11 mouse cellular contexts compared by ENCODE assay signal in the genomic region with DNA sequence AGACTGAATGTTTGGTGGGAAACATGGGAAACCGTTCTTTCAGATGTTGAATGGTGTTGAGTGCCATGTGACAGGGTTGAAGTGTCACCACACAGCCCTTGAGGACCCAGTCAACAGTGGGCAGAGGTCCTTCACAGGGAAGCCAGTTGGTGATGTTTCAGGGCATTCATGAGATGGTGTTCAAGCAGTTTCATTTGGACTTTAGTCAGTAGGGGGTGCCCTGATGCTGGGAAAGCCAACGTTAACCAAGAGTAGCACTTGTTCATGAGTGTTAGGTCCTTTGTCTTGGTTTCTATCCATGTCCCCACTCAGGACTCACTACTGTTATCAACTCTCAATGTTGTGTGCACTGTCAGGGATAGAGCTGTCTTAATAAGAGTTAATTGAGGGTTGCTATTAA. TPM values are rescaled to one million over a fixed set of nuclear protein-coding genes. Genes with fewer than 3 reads are reported as not detected.
DNase-seq lines count a peak whose midpoint lies in the region; ATAC-seq and TF ChIP-seq lines count a peak whose summit lies in the region.
"Had no signal": no experiment of that assay in that cellular context is flagged by ENCODE, and none has a peak within 500 bp of the region (broad histone marks: within the 10 kb centered on the region; RNA-seq: fewer than 3 reads in every experiment).

No protein-coding gene starts in this region.

- 68% methylated on average over 2 of the region's 2 CpGs for WGBS in cerebellum, adult 2 months
- WGBS in forebrain, postnatal 0 days = 72% methylated on average over 2 of the region's 2 CpGs

- H3K9ac ChIP-seq in forebrain, postnatal 0 days = no peak overlapping the region
- H3K9ac ChIP-seq: midbrain, embryonic 15.5 days had no signal

- no peaks in the 10 kb centered on the region for H3K4me1 ChIP-seq in cerebellum, adult 2 months (ENCODE audit: control insufficient read depth, insufficient read depth, low read length)
- H3K4me1 ChIP-seq in forebrain, postnatal 0 days (ENCODE audit: insufficient read depth) = no peaks in the 10 kb centered on the region
- H3K4me1 ChIP-seq: midbrain, embryonic 15.5 days had no signal

- no peak overlapping the region for H3K4me3 ChIP-seq in cerebellum, adult 2 months (replicated peaks; ENCODE audit: insufficient read depth, low read depth, low read length)
- no peak overlapping the region for H3K4me3 ChIP-seq in forebrain, postnatal 0 days (ENCODE audit: low read depth, low read length)
- H3K4me3 ChIP-seq: midbrain, embryonic 15.5 days had no signal

- no peak for TF ChIP-seq CTCF in cerebellum, adult 2 months (IDR thresholded peaks at IDR 0.05; ENCODE audit: borderline replicate concordance, insufficient read depth, low read depth, low read length)
- TF ChIP-seq CTCF in forebrain, postnatal 0 days (IDR thresholded peaks at IDR 0.05; ENCODE audit: low read depth) = no peak

- DNase-seq in heart, adult 8-10 months (ENCODE audit: low spot score) = peak; percentile 16
- no peak for DNase-seq in heart, adult 11 months
- DNase-seq in spleen, adult 12 weeks (ENCODE audit: low spot score) = peak; percentile 12
- no peak for DNase-seq in spleen, postnatal 4 days (ENCODE audit: low spot score in 2 of 2)
- peak; percentile 55 for DNase-seq in lung, postnatal 14 days
- DNase-seq in retina, embryonic 14.5 days (ENCODE audit: low spot score) = no peak
- no peak for DNase-seq in cerebellum, adult 2 months
- DNase-seq in forebrain, postnatal 0 days = no peak
- DNase-seq: cerebellum, postnatal 14 days had no signal

- no peak overlapping the region for H3K4me2 ChIP-seq in forebrain, postnatal 0 days (ENCODE audit: low read depth)
- H3K4me2 ChIP-seq: midbrain, embryonic 15.5 days had no signal

- no peaks in the 10 kb centered on the region for H3K36me3 ChIP-seq in forebrain, postnatal 0 days (ENCODE audit: insufficient read depth)
- H3K36me3 ChIP-seq: G1E; midbrain, embryonic 15.5 days had no signal

- H3K27me3 ChIP-seq in cerebellum, adult 2 months (ENCODE audit: control insufficient read depth, insufficient read depth, low read length) = no peaks in the 10 kb centered on the region; the same call in 1 of the 2 replicates
- no peaks in the 10 kb centered on the region for H3K27me3 ChIP-seq in forebrain, postnatal 0 days (ENCODE audit: insufficient read depth, low read length)
- H3K27me3 ChIP-seq: midbrain, embryonic 15.5 days had no signal

- ATAC-seq in forebrain, postnatal 0 days = no peak
- ATAC-seq: midbrain, embryonic 15.5 days had no signal

- no peak overlapping the region for H3K27ac ChIP-seq in cerebellum, adult 2 months (ENCODE audit: insufficient read depth, low read length)
- no peak overlapping the region for H3K27ac ChIP-seq in forebrain, postnatal 0 days (ENCODE audit: low read depth, low read length)
- H3K27ac ChIP-seq: midbrain, embryonic 15.5 days had no signal

- H3K9me3 ChIP-seq in forebrain, postnatal 0 days (ENCODE audit: low read length) = 0 out of 2 replicates have a peak, but pooled peaks cover 3% of the 10 kb centered on the region
- H3K9me3 ChIP-seq: midbrain, embryonic 15.5 days had no signal

- TF ChIP-seq POLR2A in cerebellum, adult 2 months (IDR thresholded peaks at IDR 0.05; ENCODE audit: borderline replicate concordance, insufficient read depth, low read length) = no peak

RNA-seq across cellular contexts. Expression of a gene that starts 20.0 kb away (rescaled TPM):
- 10 to 100 TPM; 49.9 to 68.8 (median 58.7) TPM for total RNA-seq in heart, adult 8-10 months (2022)
- polyA plus RNA-seq in cerebellum, adult 2 months (2012; rRNA removed) = 86.2 and 87.5 TPM in 2 replicates
- 68.7 and 77.2 TPM in 2 replicates for total RNA-seq in forebrain, postnatal 0 days (2014; rRNA removed)
- polyA plus RNA-seq in forebrain, postnatal 0 days (2015; fragmentation: Nextera tagmentation; extraction: Ambion mirVana) = 106 and 107 TPM in 2 replicates

RNA-seq across cellular contexts. Expression of a gene that starts 29.0 kb away (rescaled TPM):
- total RNA-seq in heart, adult 8-10 months (2022) = 1,000 to 10,000 TPM; 1,537 to 1,974 (median 1,684) TPM
- polyA plus RNA-seq in cerebellum, adult 2 months (2012; rRNA removed) = 679 and 697 TPM in 2 replicates
- 587 and 783 TPM in 2 replicates for total RNA-seq in forebrain, postnatal 0 days (2014; rRNA removed)
- polyA plus RNA-seq in forebrain, postnatal 0 days (2015; fragmentation: Nextera tagmentation; extraction: Ambion mirVana) = 714 and 873 TPM in 2 replicates

RNA-seq across cellular contexts. Expression of a gene that starts 42.4 kb away (rescaled TPM):
- total RNA-seq in heart, adult 8-10 months (2022) = 10 to 100 TPM in 1 of 4 experiments, 1 to 10 TPM in 3; 4.1 to 10.8 (median 6.5) TPM
- polyA plus RNA-seq in cerebellum, adult 2 months (2012; rRNA removed) = 0.07 and 0.14 TPM in 2 replicates
- total RNA-seq in forebrain, postnatal 0 days (2014; rRNA removed) = 0.38 TPM in 1 of 2 replicates, not detected in the other
- polyA plus RNA-seq in forebrain, postnatal 0 days (2015; fragmentation: Nextera tagmentation; extraction: Ambion mirVana) = 0.11 TPM in 1 of 2 replicates, not detected in the other
- polyA plus RNA-seq: G1E had no signal

RNA-seq across cellular contexts. Expression of a gene that starts 54.0 kb away (rescaled TPM):
- 10 to 100 TPM; 23.2 to 31.4 (median 25.9) TPM for total RNA-seq in heart, adult 8-10 months (2022)
- polyA plus RNA-seq in cerebellum, adult 2 months (2012; rRNA removed) = 64.2 and 70.7 TPM in 2 replicates
- 53.9 and 59.9 TPM in 2 replicates for total RNA-seq in forebrain, postnatal 0 days (2014; rRNA removed)
- polyA plus RNA-seq in forebrain, postnatal 0 days (2015; fragmentation: Nextera tagmentation; extraction: Ambion mirVana) = 72.3 and 74.7 TPM in 2 replicates

Comparison
In these comparisons a context has a peak if more than half of its experiments do, and no peak if none do; other contexts are left out.
1. DNase-seq: peak in heart, adult 8-10 months (single experiment), spleen, adult 12 weeks (single experiment) and lung, postnatal 14 days (single experiment); none in heart, adult 11 months (single experiment), spleen, postnatal 4 days (0 of 2), retina, embryonic 14.5 days (single experiment), cerebellum, adult 2 months (0 of 2) and forebrain, postnatal 0 days (single experiment).